ENCODE assay signal across 8 mouse cellular contexts in genomic region chr3:88022322-88023191, GRCm38 (mm10). TPM values are rescaled to one million over a fixed set of nuclear protein-coding genes. Genes with fewer than 3 reads are reported as not detected.
DNase-seq lines count a peak whose midpoint lies in the region; ATAC-seq and TF ChIP-seq lines count a peak whose summit lies in the region.

No protein-coding gene starts in this region.

- H3K4me1 ChIP-seq in hindbrain, embryonic 10.5 days (replicated peaks) = peaks cover 24% of the 10 kb centered on the region
- H3K4me1 ChIP-seq in lung, embryonic 14.5 days (ENCODE audit: insufficient read depth) = no peaks in the 10 kb centered on the region; the same call in 1 of the 2 replicates
- peaks cover 17% of the 10 kb centered on the region for H3K4me1 ChIP-seq in olfactory bulb, adult 2 months (ENCODE audit: control insufficient read depth, insufficient read depth, low read length)

- no peak for TF ChIP-seq POLR2A in olfactory bulb, adult 2 months (IDR thresholded peaks at IDR 0.05; ENCODE audit: insufficient read depth, low read depth, low read length)

- peaks cover 87% of the 10 kb centered on the region for H3K27me3 ChIP-seq in hindbrain, embryonic 10.5 days (ENCODE audit: insufficient read depth, poor library complexity, severe bottlenecking)
- H3K27me3 ChIP-seq in lung, embryonic 14.5 days (ENCODE audit: insufficient read depth, low read length) = peaks cover 62% of the 10 kb centered on the region

- H3K27ac ChIP-seq in hindbrain, embryonic 10.5 days = peak overlapping the region; percentile 68; the same call in 1 of the 2 replicates
- no peak overlapping the region for H3K27ac ChIP-seq in lung, embryonic 14.5 days (ENCODE audit: low read depth)
- H3K27ac ChIP-seq in olfactory bulb, adult 2 months (ENCODE audit: insufficient read depth, low read depth, low read length) = no peak overlapping the region

- peak overlapping the region; percentile 69 for H3K4me3 ChIP-seq in hindbrain, embryonic 10.5 days
- H3K4me3 ChIP-seq in lung, embryonic 14.5 days (ENCODE audit: low read depth, low read length) = peak overlapping the region; percentile 51
- peak overlapping the region; percentile 53 for H3K4me3 ChIP-seq in olfactory bulb, adult 2 months (ENCODE audit: insufficient read depth, low read depth, low read length)

- 1% methylated on average over 66 of the region's 66 CpGs for WGBS in hindbrain, embryonic 10.5 days
- WGBS in lung, embryonic 14.5 days = 1% methylated on average over 65 of the region's 66 CpGs
- WGBS in olfactory bulb, adult 2 months = 4% methylated on average over 66 of the region's 66 CpGs

- H3K9ac ChIP-seq in lung, embryonic 14.5 days = peak overlapping the region; percentile 16; the same call in 1 of the 2 replicates

- ATAC-seq in lung, embryonic 14.5 days (ENCODE audit: insufficient read depth) = peak; percentile 92

- no peaks in the 10 kb centered on the region for H3K36me3 ChIP-seq in hindbrain, embryonic 10.5 days
- H3K36me3 ChIP-seq in lung, embryonic 14.5 days (ENCODE audit: insufficient read depth) = no peaks in the 10 kb centered on the region

- no peaks in the 10 kb centered on the region for H3K9me3 ChIP-seq in hindbrain, embryonic 10.5 days
- H3K9me3 ChIP-seq in lung, embryonic 14.5 days (ENCODE audit: low read depth, low read length) = no peaks in the 10 kb centered on the region

- peak; percentile 96 for DNase-seq in Muller cell, postnatal 12 days (ENCODE audit: inconsistent ontology term)
- peak; percentile 95 for DNase-seq in cerebellum, adult 9-10 months
- peak; percentile 72 for DNase-seq in forelimb bud, embryonic 11.5 days (ENCODE audit: low read depth, low spot score)
- DNase-seq in hindbrain, embryonic 10.5 days (ENCODE audit: low spot score) = peak; percentile 94
- DNase-seq in layer of hippocampus, adult 9-10 months (ENCODE audit: low spot score) = peak; percentile 65
- DNase-seq in lung, embryonic 14.5 days = peak; percentile 95
- peak; percentile 91 for DNase-seq in testis, postnatal 14 days (ENCODE audit: low spot score)

- peak overlapping the region; percentile 96 for H3K4me2 ChIP-seq in lung, embryonic 14.5 days

- no peak for TF ChIP-seq CTCF in lung, embryonic 14.5 days (IDR thresholded peaks at IDR 0.05; ENCODE audit: low read depth)
- no peak for TF ChIP-seq CTCF in olfactory bulb, adult 2 months (IDR thresholded peaks at IDR 0.05; ENCODE audit: insufficient read depth, low read depth, low read length)

RNA-seq across cellular contexts. Expression of gene Hapln2, which starts 4.8 kb away (rescaled TPM):
- 0.11 and 0.14 TPM in 2 replicates for polyA plus RNA-seq in hindbrain, embryonic 10.5 days (2016; fragmentation: Nextera tagmentation; extraction: Ambion mirVana)
- not detected in 2 replicates for polyA plus RNA-seq in lung, embryonic 14.5 days (2014; fragmentation: Nextera tagmentation; extraction: Ambion mirVana)
- not detected in 2 replicates for polyA plus RNA-seq in olfactory bulb, adult 2 months (2012; ENCODE audit: insufficient read depth, insufficient read length, low replicate concordance, missing spikeins)

RNA-seq across cellular contexts. Expression of gene Gpatch4, which starts 20.4 kb away (rescaled TPM):
- 34.2 and 49.2 TPM in 2 replicates for polyA plus RNA-seq in hindbrain, embryonic 10.5 days (2016; fragmentation: Nextera tagmentation; extraction: Ambion mirVana)
- 35.8 and 40.6 TPM in 2 replicates for polyA plus RNA-seq in lung, embryonic 14.5 days (2014; fragmentation: Nextera tagmentation; extraction: Ambion mirVana)
- not detected in 2 replicates for polyA plus RNA-seq in olfactory bulb, adult 2 months (2012; ENCODE audit: insufficient read depth, insufficient read length, low replicate concordance, missing spikeins)

RNA-seq across cellular contexts. Expression of gene Bcan, which starts 22.5 kb away (rescaled TPM):
- 0.91 and 0.95 TPM in 2 replicates for polyA plus RNA-seq in hindbrain, embryonic 10.5 days (2016; fragmentation: Nextera tagmentation; extraction: Ambion mirVana)
- polyA plus RNA-seq in lung, embryonic 14.5 days (2014; fragmentation: Nextera tagmentation; extraction: Ambion mirVana) = not detected in 2 replicates
- not detected in 2 replicates for polyA plus RNA-seq in olfactory bulb, adult 2 months (2012; ENCODE audit: insufficient read depth, insufficient read length, low replicate concordance, missing spikeins)

RNA-seq across cellular contexts. Expression of gene Naxe, which starts 35.7 kb away (rescaled TPM):
- polyA plus RNA-seq in hindbrain, embryonic 10.5 days (2016; fragmentation: Nextera tagmentation; extraction: Ambion mirVana) = 125 and 142 TPM in 2 replicates
- polyA plus RNA-seq in lung, embryonic 14.5 days (2014; fragmentation: Nextera tagmentation; extraction: Ambion mirVana) = 183 and 192 TPM in 2 replicates
- polyA plus RNA-seq in olfactory bulb, adult 2 months (2012; ENCODE audit: insufficient read depth, insufficient read length, low replicate concordance, missing spikeins) = not detected in 2 replicates

RNA-seq across cellular contexts. Expression of gene Nes, which starts 51.7 kb away (rescaled TPM):
- polyA plus RNA-seq in hindbrain, embryonic 10.5 days (2016; fragmentation: Nextera tagmentation; extraction: Ambion mirVana) = 109 and 143 TPM in 2 replicates
- 24.6 and 27.1 TPM in 2 replicates for polyA plus RNA-seq in lung, embryonic 14.5 days (2014; fragmentation: Nextera tagmentation; extraction: Ambion mirVana)
- polyA plus RNA-seq in olfactory bulb, adult 2 months (2012; ENCODE audit: insufficient read depth, insufficient read length, low replicate concordance, missing spikeins) = not detected in 2 replicates

Comparison
In these comparisons a context has a peak if more than half of its experiments do, and no peak if none do; other contexts are left out.
1. RNA of gene Gpatch4, which starts 20.4 kb away (polyA plus RNA-seq): 35.8 to 40.6 TPM in lung, embryonic 14.5 days and 34.2 to 49.2 TPM in hindbrain, embryonic 10.5 days; not detected in olfactory bulb, adult 2 months; every median in the first group is over 10 times any median in the second.
2. Peak in every context shown above with its lines, with median percentiles within 50 percentile points of each other: DNase-seq and H3K4me3 ChIP-seq.